Mouse (Mus musculus) ES-E14 (cell line): ENCODE results near the gene Klf4.

Experiments
- CHD2 ChIP-seq: IDR thresholded peaks from 2 replicates; pipeline ENCODE4 v1.6.1; 2014; ENCODE audit warnings: mild to moderate bottlenecking, low read depth, low read length, inconsistent platforms
- HCFC1 ChIP-seq: IDR thresholded peaks from 2 replicates; pipeline ENCODE4 v1.6.1; 2012; ENCODE audit warnings: low read length, inconsistent platforms, borderline replicate concordance; ENCODE audit not compliant: insufficient read depth
- MAFK ChIP-seq: IDR thresholded peaks from 2 replicates; pipeline ENCODE4 v1.6.1; 2014; ENCODE audit warnings: mild to moderate bottlenecking, low read depth, low read length, inconsistent platforms; ENCODE audit not compliant: insufficient read depth
- ZC3H11A ChIP-seq: IDR thresholded peaks from 2 replicates; pipeline ENCODE4 v1.6.1; 2012; ENCODE audit warnings: low read depth, mild to moderate bottlenecking, inconsistent platforms, low read length, borderline replicate concordance
- ZNF384 ChIP-seq: IDR thresholded peaks from 2 replicates; pipeline ENCODE4 v1.6.1; 2012; ENCODE audit warnings: low read depth, low read length, inconsistent platforms

GRCm38 (mm10) chr4:55533803-55534254 is 1.6 kb upstream of the Klf4 start:
- TF ChIP-seq HCFC1 (no peak), ZNF384 (no peak; the same call in 1 of the 2 replicates), CHD2 (no peak), MAFK (no peak), ZC3H11A (no peak)
